15 mouse cellular contexts compared by ENCODE assay signal in genomic region chr13:102912867-102913266, GRCm38 (mm10).
"Had no signal": no experiment of that assay in that cellular context is flagged by ENCODE, and none has a peak within 500 bp of the region (broad histone marks: within the 10 kb centered on the region; RNA-seq: fewer than 3 reads in every experiment).

No protein-coding gene starts in this region.

- ATAC-seq: intestine, postnatal 0 days; lung, postnatal 0 days had no signal

- H3K9me3 ChIP-seq: limb, embryonic 10.5 days; liver, embryonic 15.5 days; neural tube, embryonic 15.5 days had no signal

- DNase-seq: kidney, postnatal 4 days; lung, adult 2 months; lung, postnatal 36 days; right cerebral cortex, adult 18-20 months; right cerebral cortex, postnatal 25 days; thymus, postnatal 4 days had no signal

- H3K4me3 ChIP-seq: left cerebral cortex, adult 2 months; limb, embryonic 10.5 days; liver, embryonic 15.5 days; neural tube, embryonic 15.5 days had no signal

- H3K4me1 ChIP-seq: limb, embryonic 10.5 days; liver, embryonic 15.5 days; neural tube, embryonic 15.5 days had no signal

- H3K9ac ChIP-seq: liver, embryonic 15.5 days; neural tube, embryonic 15.5 days had no signal

- H3K4me2 ChIP-seq: liver, embryonic 11.5 days; liver, embryonic 15.5 days; neural tube, embryonic 15.5 days had no signal

- H3K27me3 ChIP-seq: liver, embryonic 15.5 days; neural tube, embryonic 15.5 days had no signal

- H3K36me3 ChIP-seq: limb, embryonic 10.5 days; liver, embryonic 15.5 days; neural tube, embryonic 15.5 days had no signal

- H3K27ac ChIP-seq: kidney, postnatal 0 days; left cerebral cortex, adult 2 months; limb, embryonic 10.5 days; liver, embryonic 15.5 days; neural tube, embryonic 15.5 days; stomach, postnatal 0 days had no signal
